Comparison of ENCODE assay signal across 24 mouse cellular contexts in genomic region chr3:153072200-153072919, GRCm38 (mm10).
DNase-seq lines count a peak whose midpoint lies in the region; ATAC-seq and TF ChIP-seq lines count a peak whose summit lies in the region.
"Had no signal": no experiment of that assay in that cellular context is flagged by ENCODE, and none has a peak within 500 bp of the region (broad histone marks: within the 10 kb centered on the region; RNA-seq: fewer than 3 reads in every experiment).

No protein-coding gene starts in this region.

- ATAC-seq in hindbrain, postnatal 0 days = no peak
- peak; percentile 73 for ATAC-seq in forebrain, embryonic 14.5 days
- ATAC-seq in forebrain, postnatal 0 days = peak; percentile 75
- ATAC-seq: liver, postnatal 0 days; lung, postnatal 0 days; midbrain, embryonic 15.5 days had no signal

- H3K4me2 ChIP-seq in hindbrain, postnatal 0 days (ENCODE audit: low read depth, low read length) = no peak overlapping the region
- H3K4me2 ChIP-seq in forebrain, embryonic 14.5 days (ENCODE audit: low read length) = no peak overlapping the region
- H3K4me2 ChIP-seq in forebrain, postnatal 0 days (ENCODE audit: low read depth) = no peak overlapping the region
- H3K4me2 ChIP-seq: heart, embryonic 12.5 days; hindbrain, embryonic 12.5 days; limb, embryonic 12.5 days; liver, embryonic 11.5 days; midbrain, embryonic 15.5 days had no signal

- no peaks in the 10 kb centered on the region; the same call in 1 of the 2 replicates for H3K4me1 ChIP-seq in hindbrain, postnatal 0 days (ENCODE audit: insufficient read depth, low read length)
- H3K4me1 ChIP-seq in hindbrain, embryonic 10.5 days (replicated peaks) = no peaks in the 10 kb centered on the region; the same call in 1 of the 2 replicates
- H3K4me1 ChIP-seq in forebrain, embryonic 14.5 days (ENCODE audit: control insufficient read depth, insufficient read depth, low read length) = peaks cover 4% of the 10 kb centered on the region
- no peaks in the 10 kb centered on the region for H3K4me1 ChIP-seq in forebrain, postnatal 0 days (ENCODE audit: insufficient read depth)
- H3K4me1 ChIP-seq: midbrain, embryonic 15.5 days had no signal

- no peak overlapping the region for H3K4me3 ChIP-seq in hindbrain, postnatal 0 days (ENCODE audit: low read length)
- no peak overlapping the region for H3K4me3 ChIP-seq in hindbrain, embryonic 10.5 days
- no peak overlapping the region for H3K4me3 ChIP-seq in forebrain, embryonic 14.5 days (ENCODE audit: low read depth, low read length)
- no peak overlapping the region for H3K4me3 ChIP-seq in forebrain, postnatal 0 days (ENCODE audit: low read depth, low read length)
- H3K4me3 ChIP-seq: heart, embryonic 12.5 days; hindbrain, embryonic 12.5 days; limb, embryonic 12.5 days; midbrain, embryonic 15.5 days had no signal

- 33% methylated on average over 10 of the region's 10 CpGs for WGBS in hindbrain, postnatal 0 days
- 54% methylated on average over 10 of the region's 10 CpGs for WGBS in hindbrain, embryonic 10.5 days
- 8% methylated on average over 10 of the region's 10 CpGs for WGBS in forebrain, embryonic 14.5 days
- 10% methylated on average over 10 of the region's 10 CpGs for WGBS in forebrain, postnatal 0 days

- DNase-seq in hindbrain, postnatal 0 days (ENCODE audit: low spot score) = peak; percentile 9
- no peak for DNase-seq in hindbrain, embryonic 10.5 days (ENCODE audit: low spot score)
- peak; percentile 4 to 25 for DNase-seq in left cerebral cortex, adult 9 months (ENCODE audit: low spot score in 2 of 2)
- no peak for DNase-seq in left cerebral cortex, adult 8-10 months (ENCODE audit: low spot score in 2 of 2)
- peak; percentile 58 for DNase-seq in forebrain, embryonic 14.5 days (ENCODE audit: low spot score)
- DNase-seq in forebrain, postnatal 0 days = peak; percentile 32
- no peak for DNase-seq in yolk sac, embryonic 10.5 days (ENCODE audit: low spot score)
- DNase-seq: adrenal gland, adult 2 months; cerebellum, adult 18-20 months; cerebellum, postnatal 14 days; gastrocnemius, postnatal 14 days; heart, adult 18-20 months; heart, postnatal 10 days; kidney, adult 9 months; kidney, postnatal 25 days; liver, postnatal 0 days; right cerebral cortex, postnatal 14 days had no signal

- no peak overlapping the region for H3K9ac ChIP-seq in hindbrain, postnatal 0 days (replicated peaks; ENCODE audit: low read length)
- no peak overlapping the region for H3K9ac ChIP-seq in forebrain, embryonic 14.5 days (ENCODE audit: low read length)
- H3K9ac ChIP-seq in forebrain, postnatal 0 days = no peak overlapping the region
- H3K9ac ChIP-seq: heart, embryonic 12.5 days; hindbrain, embryonic 12.5 days; limb, embryonic 12.5 days; liver, postnatal 0 days; midbrain, embryonic 15.5 days had no signal

- no peaks in the 10 kb centered on the region for H3K27me3 ChIP-seq in hindbrain, postnatal 0 days (ENCODE audit: insufficient read depth, low read length)
- H3K27me3 ChIP-seq in hindbrain, embryonic 10.5 days (ENCODE audit: insufficient read depth, poor library complexity, severe bottlenecking) = no peaks in the 10 kb centered on the region
- H3K27me3 ChIP-seq in forebrain, embryonic 14.5 days (replicated peaks; ENCODE audit: control insufficient read depth, insufficient read depth, low read length) = no peaks in the 10 kb centered on the region
- H3K27me3 ChIP-seq in forebrain, postnatal 0 days (ENCODE audit: insufficient read depth, low read length) = no peaks in the 10 kb centered on the region
- H3K27me3 ChIP-seq: hindbrain, embryonic 12.5 days; midbrain, embryonic 15.5 days had no signal

- H3K27ac ChIP-seq in hindbrain, postnatal 0 days = no peak overlapping the region
- H3K27ac ChIP-seq in hindbrain, embryonic 10.5 days = no peak overlapping the region
- no peak overlapping the region for H3K27ac ChIP-seq in forebrain, embryonic 14.5 days (ENCODE audit: low read depth, low read length)
- peak overlapping the region; percentile 50; the same call in 1 of the 2 replicates for H3K27ac ChIP-seq in forebrain, postnatal 0 days (ENCODE audit: low read depth, low read length)
- H3K27ac ChIP-seq: hindbrain, embryonic 12.5 days; limb, embryonic 12.5 days; macrophage; midbrain, embryonic 15.5 days had no signal

- H3K36me3 ChIP-seq in hindbrain, postnatal 0 days (ENCODE audit: insufficient read depth, low read length) = no peaks in the 10 kb centered on the region
- H3K36me3 ChIP-seq in hindbrain, embryonic 10.5 days = no peaks in the 10 kb centered on the region
- H3K36me3 ChIP-seq in forebrain, embryonic 14.5 days (ENCODE audit: control insufficient read depth, insufficient read depth, low read length) = no peaks in the 10 kb centered on the region
- H3K36me3 ChIP-seq in forebrain, postnatal 0 days (ENCODE audit: insufficient read depth) = no peaks in the 10 kb centered on the region
- H3K36me3 ChIP-seq: heart, embryonic 12.5 days; hindbrain, embryonic 12.5 days; limb, embryonic 12.5 days; midbrain, embryonic 15.5 days had no signal

- no peaks in the 10 kb centered on the region for H3K9me3 ChIP-seq in hindbrain, postnatal 0 days (ENCODE audit: low read length)
- no peaks in the 10 kb centered on the region for H3K9me3 ChIP-seq in hindbrain, embryonic 10.5 days
- H3K9me3 ChIP-seq in forebrain, embryonic 14.5 days (replicated peaks; ENCODE audit: control insufficient read depth, low read length) = no peaks in the 10 kb centered on the region
- H3K9me3 ChIP-seq in forebrain, postnatal 0 days (ENCODE audit: low read length) = no peaks in the 10 kb centered on the region
- H3K9me3 ChIP-seq: heart, embryonic 12.5 days; hindbrain, embryonic 12.5 days; limb, embryonic 12.5 days; midbrain, embryonic 15.5 days had no signal

- TF ChIP-seq CTCF in hindbrain, postnatal 0 days (IDR thresholded peaks at IDR 0.05; ENCODE audit: low read depth) = no peak
- no peak for TF ChIP-seq CTCF in forebrain, postnatal 0 days (IDR thresholded peaks at IDR 0.05; ENCODE audit: low read depth)

Comparison
In these comparisons a context has a peak if more than half of its experiments do, and no peak if none do; other contexts are left out.
1. DNase-seq: peak in hindbrain, postnatal 0 days (single experiment), left cerebral cortex, adult 9 months (2 of 2), forebrain, embryonic 14.5 days (single experiment) and forebrain, postnatal 0 days (single experiment); none in hindbrain, embryonic 10.5 days (single experiment), left cerebral cortex, adult 8-10 months (0 of 2) and yolk sac, embryonic 10.5 days (single experiment).